Mouse (Mus musculus): Measurements from ENCODE around the gene Ctsz. TPM values are rescaled to one million over a fixed set of nuclear protein-coding genes. Genes with fewer than 3 reads are reported as not detected.

The Ctsz gene
- total RNA-seq, 4 experiments from 2014 or later = 33.2 to 287 (median 121) TPM

- DNase-seq (ENCODE audit: low spot score in 2 of 2) = no peak
Observed at GRCm38 (mm10) chr2:174396643-174397042, 42.2 kb downstream of the Ctsz start.

- DNase-seq (ENCODE audit: low spot score in 2 of 2) = no peak
Observed at GRCm38 (mm10) chr2:174393383-174393782, 45.5 kb downstream of the Ctsz start.

GRCm38 (mm10) chr2:174392554-174392953 is 46.3 kb downstream of the Ctsz start:
- DNase-seq (ENCODE audit: low spot score in 2 of 2) = no peak

GRCm38 (mm10) chr2:174391936-174392335 is 46.9 kb downstream of the Ctsz start:
- no peak for DNase-seq (ENCODE audit: low spot score in 2 of 2)

GRCm38 (mm10) chr2:174381021-174381420 is 57.8 kb downstream of the Ctsz start:
- DNase-seq (ENCODE audit: low spot score in 2 of 2) = no peak

Other genes with a start within 250 kb of the Ctsz start
- gene Gnas, start 154.7 kb downstream of the Ctsz start, total RNA-seq (2022) = 1,000 to 10,000 TPM; 1,786 to 1,958 (median 1,837) TPM
- 1 to 10 TPM; 1.2 to 2.9 (median 1.8) TPM for gene Gm20721, start 92.3 kb downstream of the Ctsz start, total RNA-seq (2022)
- 10 to 100 TPM; 51.7 to 60.3 (median 54.7) TPM for gene Nelfcd, start 23.2 kb downstream of the Ctsz start, total RNA-seq (2022)
- gene Tubb1, start 11.7 kb upstream of the Ctsz start, total RNA-seq (2022) = under 1 TPM in 2 of 4 experiments, not detected in 2; 0.33 to 0.52 TPM
- gene Atp5e, start 25.1 kb upstream of the Ctsz start, total RNA-seq (2022) = 100 to 1,000 TPM; 247 to 327 (median 290) TPM
- 10 to 100 TPM; 42.6 to 54.6 (median 49.4) TPM for gene Prelid3b, start 34.0 kb upstream of the Ctsz start, total RNA-seq (2022)
- gene Zfp831, start 204.5 kb upstream of the Ctsz start, total RNA-seq (2022) = 10 to 100 TPM; 17.9 to 27.5 (median 22.9) TPM

Measured in layer of hippocampus, adult 8-10 months (tissue).